Mouse (Mus musculus): ENCODE results near the gene Apba2.

The Apba2 gene

GRCm38 (mm10) chr7:64586133-64586532 lies 84.6 kb downstream of the Apba2 start:
- DNase-seq (ENCODE audit: extremely low spot score, low spot score) = no peak

GRCm38 (mm10) chr7:64586571-64586970 lies 85.1 kb downstream of the Apba2 start:
- DNase-seq (ENCODE audit: extremely low spot score, low spot score) = no peak

GRCm38 (mm10) chr7:64588636-64589389 lies 87.3 kb downstream of the Apba2 start:
- DNase-seq (ENCODE audit: extremely low spot score, low spot score) = no peak

GRCm38 (mm10) chr7:64595256-64595655 lies 93.8 kb downstream of the Apba2 start:
- DNase-seq (ENCODE audit: extremely low spot score, low spot score) = no peak

GRCm38 (mm10) chr7:64596652-64597051 lies 95.1 kb downstream of the Apba2 start:
- no peak for DNase-seq (ENCODE audit: extremely low spot score, low spot score)

GRCm38 (mm10) chr7:64609866-64610265 lies 108.4 kb downstream of the Apba2 start:
- no peak for DNase-seq (ENCODE audit: extremely low spot score, low spot score)

- no peak for DNase-seq (ENCODE audit: extremely low spot score, low spot score)
Measured at GRCm38 (mm10) chr7:64610875-64611274, 109.4 kb downstream of the Apba2 start.

- DNase-seq (ENCODE audit: extremely low spot score, low spot score) = no peak
Measured at GRCm38 (mm10) chr7:64619261-64619660, 117.8 kb downstream of the Apba2 start.

GRCm38 (mm10) chr7:64626494-64626893 lies 125.0 kb downstream of the Apba2 start:
- no peak for DNase-seq (ENCODE audit: extremely low spot score, low spot score)

GRCm38 (mm10) chr7:64627972-64628655 lies 126.6 kb downstream of the Apba2 start:
- DNase-seq (ENCODE audit: extremely low spot score, low spot score) = no peak

GRCm38 (mm10) chr7:64630697-64631096 lies 129.2 kb downstream of the Apba2 start:
- DNase-seq (ENCODE audit: extremely low spot score, low spot score) = no peak

- no peak for DNase-seq (ENCODE audit: extremely low spot score, low spot score)
Measured at GRCm38 (mm10) chr7:64631131-64631530, 129.6 kb downstream of the Apba2 start.

GRCm38 (mm10) chr7:64631781-64632351 lies 130.4 kb downstream of the Apba2 start:
- no peak for DNase-seq (ENCODE audit: extremely low spot score, low spot score)

GRCm38 (mm10) chr7:64633182-64633581 lies 131.7 kb downstream of the Apba2 start:
- DNase-seq (ENCODE audit: extremely low spot score, low spot score) = no peak

- DNase-seq (ENCODE audit: extremely low spot score, low spot score) = no peak
Measured at GRCm38 (mm10) chr7:64633916-64634315, 132.4 kb downstream of the Apba2 start.

- DNase-seq (ENCODE audit: extremely low spot score, low spot score) = no peak
Measured at GRCm38 (mm10) chr7:64634482-64634881, 133.0 kb downstream of the Apba2 start.

GRCm38 (mm10) chr7:64638922-64639321 lies 137.4 kb downstream of the Apba2 start:
- no peak for DNase-seq (ENCODE audit: extremely low spot score, low spot score)

- no peak for DNase-seq (ENCODE audit: extremely low spot score, low spot score)
Measured at GRCm38 (mm10) chr7:64640651-64641050, 139.1 kb downstream of the Apba2 start.

- DNase-seq (ENCODE audit: extremely low spot score, low spot score) = no peak
Measured at GRCm38 (mm10) chr7:64642903-64643302, 141.4 kb downstream of the Apba2 start.

GRCm38 (mm10) chr7:64645458-64645857 lies 144.0 kb downstream of the Apba2 start:
- DNase-seq (ENCODE audit: extremely low spot score, low spot score) = no peak

GRCm38 (mm10) chr7:64646046-64646445 lies 144.5 kb downstream of the Apba2 start:
- DNase-seq (ENCODE audit: extremely low spot score, low spot score) = no peak

GRCm38 (mm10) chr7:64648947-64649607 lies 147.6 kb downstream of the Apba2 start:
- DNase-seq (ENCODE audit: extremely low spot score, low spot score) = no peak

All from neural tube, embryonic 10.5 days (tissue).